Mouse (Mus musculus): ENCODE measurements around the gene Cyp2f2. TPM values are rescaled to one million over a fixed set of nuclear protein-coding genes. Genes with fewer than 3 reads are reported as not detected.

The Cyp2f2 gene
- total and polyA plus RNA-seq, 2 experiments, result 658 to 2,426 TPM

DNA sequence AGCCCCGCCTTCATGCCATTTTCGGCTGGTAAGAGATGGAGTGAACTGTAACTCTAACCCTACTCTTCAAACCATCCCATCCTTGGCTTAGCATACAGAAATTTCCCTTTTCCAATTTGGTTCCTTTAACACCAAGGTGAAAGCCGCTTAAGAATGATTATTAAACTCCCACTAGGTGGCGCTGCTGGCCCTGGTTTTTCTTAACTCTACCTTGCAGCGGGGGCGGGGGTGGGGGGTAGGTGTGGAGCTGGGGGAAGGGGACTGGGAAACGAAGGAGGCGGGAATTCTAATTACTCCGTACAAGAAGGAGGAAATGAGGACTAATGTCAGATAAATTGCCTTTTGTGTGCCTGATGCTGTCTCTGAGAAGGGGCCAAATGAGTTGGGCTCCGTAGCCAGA, 12.9 kb downstream of the Cyp2f2 start:
- no peak overlapping the region for H3K4me3 ChIP-seq (ENCODE audit: insufficient read depth, low read depth, low read length)
- H3K27ac ChIP-seq (replicated peaks; ENCODE audit: insufficient read depth, low read depth, low read length), result no peak overlapping the region
- H3K9ac ChIP-seq (ENCODE audit: low read depth, low read length), result 0 out of 2 replicates have a peak overlapping the region, but pooled peaks have one; percentile 9
- peaks cover 43% of the 10 kb centered on the region for H3K36me3 ChIP-seq (ENCODE audit: control insufficient read depth, insufficient read depth, low read length)
- peaks cover 19% of the 10 kb centered on the region for H3K4me1 ChIP-seq (ENCODE audit: control insufficient read depth, insufficient read depth, low read length)
- WGBS, result 25% methylated on average over 10 of the region's 10 CpGs
- TF ChIP-seq POLR2A (IDR thresholded peaks at IDR 0.05; ENCODE audit: extremely low read depth, insufficient read depth, low read length), result no peak
- TF ChIP-seq CTCF (IDR thresholded peaks at IDR 0.05; ENCODE audit: low read depth, low read length), result peak; percentile 43
- DNase-seq (ENCODE audit: extremely low read depth, low read depth, low spot score), result peak; percentile 49
- H3K27me3 ChIP-seq (ENCODE audit: control insufficient read depth, insufficient read depth, low read length), result no peaks in the 10 kb centered on the region
- H3K79me2 ChIP-seq (ENCODE audit: control insufficient read depth, insufficient read depth, low read length), result no peaks in the 10 kb centered on the region

DNA sequence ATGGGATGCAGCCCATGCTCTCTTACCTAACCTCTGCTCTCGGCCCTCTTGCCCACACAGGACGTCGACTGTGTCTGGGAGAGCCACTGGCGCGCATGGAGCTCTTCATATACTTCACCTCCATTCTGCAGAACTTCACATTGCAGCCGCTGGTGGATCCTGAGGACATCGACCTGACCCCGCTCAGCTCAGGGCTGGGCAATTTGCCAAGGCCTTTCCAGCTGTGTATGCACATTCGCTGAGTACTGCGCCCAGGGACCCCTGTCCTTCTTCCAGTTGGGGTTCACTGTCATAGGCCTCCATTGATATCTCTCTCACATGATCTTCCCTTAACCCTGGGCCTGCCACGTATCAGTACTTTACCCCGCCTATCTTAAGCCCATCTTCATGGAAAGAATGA, 13.4 kb downstream of the Cyp2f2 start:
- Histone ChIP-seq H3K4me1 (ENCODE audit: control insufficient read depth, insufficient read depth, low read length) (peaks cover 16% of the 10 kb centered on the region), H3K4me3 (ENCODE audit: insufficient read depth, low read depth, low read length) (no peak overlapping the region), H3K36me3 (ENCODE audit: control insufficient read depth, insufficient read depth, low read length) (peaks cover 43% of the 10 kb centered on the region), H3K9ac (ENCODE audit: low read depth, low read length) (no peak overlapping the region), H3K79me2 (ENCODE audit: control insufficient read depth, insufficient read depth, low read length) (no peaks in the 10 kb centered on the region), H3K27me3 (ENCODE audit: control insufficient read depth, insufficient read depth, low read length) (no peaks in the 10 kb centered on the region), H3K27ac (replicated peaks; ENCODE audit: insufficient read depth, low read depth, low read length) (no peak overlapping the region)
- TF ChIP-seq POLR2A (IDR thresholded peaks at IDR 0.05; ENCODE audit: extremely low read depth, insufficient read depth, low read length) (no peak), CTCF (IDR thresholded peaks at IDR 0.05; ENCODE audit: low read depth, low read length) (no peak)
- DNase-seq (ENCODE audit: extremely low read depth, low read depth, low spot score), result peak; percentile 50
- WGBS, result 21% methylated on average over 12 of the region's 12 CpGs

DNA sequence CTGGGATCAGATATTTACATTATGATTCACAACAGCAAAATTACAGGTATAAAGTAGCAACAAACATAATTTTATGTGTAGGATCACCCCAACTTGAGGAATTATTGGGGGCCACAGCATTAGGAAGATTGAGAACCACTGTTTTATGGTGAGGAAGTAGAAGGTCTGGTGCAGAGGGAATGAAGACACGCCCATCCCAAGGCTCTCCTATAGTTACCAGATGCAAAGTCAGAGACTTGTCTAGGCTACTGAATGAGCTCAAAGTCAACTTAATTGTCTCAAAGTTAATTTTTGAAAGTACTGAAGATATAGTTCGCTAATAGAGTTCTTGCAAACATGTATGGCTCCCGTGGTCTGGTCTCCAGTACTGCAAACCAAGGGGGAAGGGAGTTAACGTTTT, 14.0 kb downstream of the Cyp2f2 start:
- Histone ChIP-seq H3K9ac (ENCODE audit: low read depth, low read length) (no peak overlapping the region), H3K27me3 (ENCODE audit: control insufficient read depth, insufficient read depth, low read length) (no peaks in the 10 kb centered on the region), H3K27ac (replicated peaks; ENCODE audit: insufficient read depth, low read depth, low read length) (no peak overlapping the region), H3K36me3 (ENCODE audit: control insufficient read depth, insufficient read depth, low read length) (peaks cover 43% of the 10 kb centered on the region), H3K4me1 (ENCODE audit: control insufficient read depth, insufficient read depth, low read length) (peaks cover 13% of the 10 kb centered on the region), H3K4me3 (ENCODE audit: insufficient read depth, low read depth, low read length) (no peak overlapping the region), H3K79me2 (ENCODE audit: control insufficient read depth, insufficient read depth, low read length) (no peaks in the 10 kb centered on the region)
- no peak for DNase-seq (ENCODE audit: extremely low read depth, low read depth, low spot score)
- TF ChIP-seq CTCF (IDR thresholded peaks at IDR 0.05; ENCODE audit: low read depth, low read length), result no peak
- no peak for TF ChIP-seq POLR2A (IDR thresholded peaks at IDR 0.05; ENCODE audit: extremely low read depth, insufficient read depth, low read length)
- WGBS, result 85% methylated on average over 4 of the region's 4 CpGs

DNA sequence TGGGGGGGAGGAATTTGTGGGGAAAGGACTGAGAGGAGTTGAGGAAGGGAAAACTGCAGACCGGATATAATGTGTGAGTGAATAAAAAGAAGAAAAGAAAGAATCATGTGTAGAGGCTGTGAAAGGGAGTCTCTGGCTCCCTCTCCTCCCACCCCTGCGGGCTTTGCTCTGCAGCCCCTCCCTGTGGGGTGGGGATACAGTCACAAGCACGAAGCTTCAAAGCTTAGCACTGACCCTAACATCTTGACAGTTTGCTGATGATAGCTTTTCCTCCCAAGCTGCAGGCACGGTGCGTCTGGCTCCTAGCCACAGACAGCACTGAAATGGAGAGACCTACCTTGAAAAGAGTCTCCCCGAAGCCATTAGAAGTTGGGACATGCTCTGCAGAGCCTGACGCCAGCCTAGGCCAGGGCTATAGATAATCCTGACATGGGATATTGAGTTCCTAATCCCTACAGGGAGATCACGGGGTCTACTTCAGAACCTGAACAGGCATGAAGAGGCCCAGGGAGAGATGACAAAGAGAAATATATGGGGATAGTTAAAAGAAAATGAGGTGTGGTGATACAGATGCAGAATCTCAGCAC, 16.8 kb downstream of the Cyp2f2 start:
- H3K27ac ChIP-seq (replicated peaks; ENCODE audit: insufficient read depth, low read depth, low read length), result no peak overlapping the region
- 51% methylated on average over 8 of the region's 8 CpGs for WGBS

DNA sequence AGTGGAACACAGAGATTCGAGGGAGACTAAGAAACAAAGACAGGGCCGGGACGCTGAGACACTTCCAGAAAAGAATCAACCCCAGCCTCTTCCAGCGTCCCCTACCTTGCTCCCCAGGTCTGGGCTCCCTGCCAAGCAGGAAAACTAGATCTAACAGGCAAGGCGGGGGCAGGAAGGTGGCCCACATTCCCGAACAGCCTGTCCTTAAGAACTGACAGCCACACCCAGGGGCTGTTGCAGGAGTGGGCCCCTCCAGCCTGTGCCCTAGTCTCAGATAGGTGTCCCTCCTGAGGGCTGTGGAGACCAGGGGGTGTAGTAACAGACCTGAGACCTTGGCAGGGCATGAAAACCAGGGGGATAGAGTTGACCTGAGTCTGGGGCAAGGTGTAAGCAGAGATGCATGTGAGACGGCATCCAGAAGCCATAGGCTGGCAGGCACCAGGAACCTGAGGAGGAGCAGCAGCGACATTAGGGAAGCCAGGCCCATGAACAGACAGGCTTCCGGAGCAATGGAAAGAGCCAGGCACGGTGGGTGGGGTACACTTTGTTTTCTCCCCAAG, 33.6 kb downstream of the Cyp2f2 start, which contains the start of gene Cyp2t4:
Gene Cyp2t4, plus strand, starts transcription at position 510 of the 560 bp plus-strand sequence.
- Histone ChIP-seq H3K36me3 (ENCODE audit: control insufficient read depth, insufficient read depth, low read length) (peaks cover 3% of the 10 kb centered on the region; the same call in 1 of the 2 replicates), H3K79me2 (ENCODE audit: control insufficient read depth, insufficient read depth, low read length) (no peaks in the 10 kb centered on the region), H3K4me1 (ENCODE audit: control insufficient read depth, insufficient read depth, low read length) (no peaks in the 10 kb centered on the region), H3K9ac (ENCODE audit: low read depth, low read length) (no peak within 1 kb of the TSS), H3K4me3 (ENCODE audit: insufficient read depth, low read depth, low read length) (no peak within 1 kb of the TSS), H3K27ac (replicated peaks; ENCODE audit: insufficient read depth, low read depth, low read length) (no peak within 1 kb of the TSS), H3K27me3 (ENCODE audit: control insufficient read depth, insufficient read depth, low read length) (no peaks in the 10 kb centered on the region)
- DNase-seq (ENCODE audit: extremely low read depth, low read depth, low spot score), result no peak
- WGBS, result 69% methylated on average over 10 of the region's 10 CpGs
- no peak for TF ChIP-seq POLR2A (IDR thresholded peaks at IDR 0.05; ENCODE audit: extremely low read depth, insufficient read depth, low read length)
- TF ChIP-seq CTCF (IDR thresholded peaks at IDR 0.05; ENCODE audit: low read depth, low read length), result no peak

More for the DNA sequence above, 16.8 kb downstream of the Cyp2f2 start:
- H3K27me3 ChIP-seq (ENCODE audit: control insufficient read depth, insufficient read depth, low read length), result no peaks in the 10 kb centered on the region
- H3K4me3 ChIP-seq (ENCODE audit: insufficient read depth, low read depth, low read length), result no peak overlapping the region
- DNase-seq (ENCODE audit: extremely low read depth, low read depth, low spot score), result peak; percentile 32
- no peak overlapping the region for H3K9ac ChIP-seq (ENCODE audit: low read depth, low read length)
- no peaks in the 10 kb centered on the region for H3K79me2 ChIP-seq (ENCODE audit: control insufficient read depth, insufficient read depth, low read length)
- no peak for TF ChIP-seq POLR2A (IDR thresholded peaks at IDR 0.05; ENCODE audit: extremely low read depth, insufficient read depth, low read length)
- TF ChIP-seq CTCF (IDR thresholded peaks at IDR 0.05; ENCODE audit: low read depth, low read length), result no peak
- peaks cover 27% of the 10 kb centered on the region for H3K36me3 ChIP-seq (ENCODE audit: control insufficient read depth, insufficient read depth, low read length)
- H3K4me1 ChIP-seq (ENCODE audit: control insufficient read depth, insufficient read depth, low read length), result peaks cover 4% of the 10 kb centered on the region; the same call in 1 of the 2 replicates

DNA sequence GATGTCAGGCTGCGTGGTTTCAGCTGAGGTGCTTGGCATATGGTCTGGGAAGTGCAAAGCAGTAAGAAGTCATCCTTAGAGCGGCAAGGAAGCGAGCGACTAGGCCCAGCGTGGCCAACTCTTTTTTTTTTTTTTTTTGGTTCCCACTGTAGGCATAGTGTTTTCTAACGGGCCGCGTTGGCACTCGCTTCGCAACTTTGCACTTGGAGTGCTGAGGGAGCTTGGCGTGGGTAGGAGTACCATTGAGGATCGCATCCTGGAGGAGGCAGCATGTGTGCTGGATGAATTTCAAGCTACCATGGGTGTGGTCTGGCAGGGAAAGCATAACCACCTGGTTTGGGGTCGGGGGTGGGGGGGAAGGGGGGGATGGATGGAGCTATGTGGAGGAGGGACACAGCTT, 36.3 kb downstream of the Cyp2f2 start:
- WGBS, result 85% methylated on average over 13 of the region's 13 CpGs
- Histone ChIP-seq H3K9ac (ENCODE audit: low read depth, low read length) (no peak overlapping the region), H3K36me3 (ENCODE audit: control insufficient read depth, insufficient read depth, low read length) (peaks cover 10% of the 10 kb centered on the region; the same call in 1 of the 2 replicates), H3K27me3 (ENCODE audit: control insufficient read depth, insufficient read depth, low read length) (no peaks in the 10 kb centered on the region), H3K4me3 (ENCODE audit: insufficient read depth, low read depth, low read length) (no peak overlapping the region), H3K4me1 (ENCODE audit: control insufficient read depth, insufficient read depth, low read length) (peaks cover 3% of the 10 kb centered on the region; the same call in 1 of the 2 replicates), H3K79me2 (ENCODE audit: control insufficient read depth, insufficient read depth, low read length) (no peaks in the 10 kb centered on the region), H3K27ac (replicated peaks; ENCODE audit: insufficient read depth, low read depth, low read length) (no peak overlapping the region)
- no peak for DNase-seq (ENCODE audit: extremely low read depth, low read depth, low spot score)
- TF ChIP-seq POLR2A (IDR thresholded peaks at IDR 0.05; ENCODE audit: extremely low read depth, insufficient read depth, low read length) (no peak), CTCF (IDR thresholded peaks at IDR 0.05; ENCODE audit: low read depth, low read length) (no peak)
